In the genomic region with DNA sequence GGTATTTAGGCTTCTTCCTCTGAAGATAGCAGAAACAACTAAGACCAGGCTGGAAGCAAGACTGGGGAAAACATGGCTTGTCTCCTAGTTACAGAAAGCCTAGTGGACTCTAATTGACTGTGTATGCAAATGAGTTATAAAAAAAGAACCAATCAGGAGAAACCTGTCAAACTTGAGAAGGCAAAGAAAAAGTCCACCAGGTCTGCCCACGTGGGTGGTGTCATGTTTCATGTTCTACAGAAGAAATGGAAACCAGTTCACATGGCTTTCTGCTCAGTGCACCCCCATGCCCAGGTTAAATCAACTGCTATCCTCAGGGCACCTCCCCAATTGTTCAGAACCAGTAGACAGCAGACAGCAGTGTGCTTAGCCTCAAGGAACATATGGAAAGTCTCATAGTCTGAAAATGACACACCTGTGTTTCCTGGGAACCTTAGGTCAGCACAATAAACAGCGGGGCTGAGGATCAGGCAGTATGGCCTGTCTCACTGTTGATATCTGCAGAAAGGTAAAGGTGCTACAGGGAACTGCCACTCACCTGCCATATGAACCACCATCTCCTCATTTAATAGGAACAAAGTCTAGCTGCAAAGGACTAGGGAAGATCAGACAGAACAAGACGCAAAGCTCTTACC, we compare ENCODE assay signal across 9 mouse cellular contexts. TPM values are rescaled to one million over a fixed set of nuclear protein-coding genes. Genes with fewer than 3 reads are reported as not detected.
DNase-seq lines count a peak whose midpoint lies in the region; ATAC-seq and TF ChIP-seq lines count a peak whose summit lies in the region.
"Had no signal": no experiment of that assay in that cellular context is flagged by ENCODE, and none has a peak within 500 bp of the region (broad histone marks: within the 10 kb centered on the region; RNA-seq: fewer than 3 reads in every experiment).

No protein-coding gene starts in this region.

- H3K9me3 ChIP-seq in liver, embryonic 11.5 days (ENCODE audit: control insufficient read depth, low read length), result no peaks in the 10 kb centered on the region
- H3K9me3 ChIP-seq in kidney, postnatal 0 days (replicated peaks; ENCODE audit: low read length), result no peaks in the 10 kb centered on the region
- H3K9me3 ChIP-seq in hindbrain, embryonic 14.5 days (ENCODE audit: control insufficient read depth, low read length), result no peaks in the 10 kb centered on the region
- H3K9me3 ChIP-seq: hindbrain, embryonic 15.5 days had no signal

- no peak overlapping the region for H3K9ac ChIP-seq in liver, embryonic 11.5 days (ENCODE audit: low read depth, low read length)
- no peak overlapping the region for H3K9ac ChIP-seq in kidney, postnatal 0 days (ENCODE audit: low read depth, low read length)
- no peak overlapping the region for H3K9ac ChIP-seq in hindbrain, embryonic 14.5 days
- H3K9ac ChIP-seq: hindbrain, embryonic 15.5 days had no signal

- H3K36me3 ChIP-seq in liver, embryonic 11.5 days (ENCODE audit: control insufficient read depth, insufficient read depth, low read length), result peaks cover 5% of the 10 kb centered on the region; the same call in 1 of the 2 replicates
- H3K36me3 ChIP-seq in kidney, postnatal 0 days (ENCODE audit: insufficient read depth, low read length), result no peaks in the 10 kb centered on the region
- 0 out of 2 replicates have a peak, but pooled peaks cover under 1% of the 10 kb centered on the region for H3K36me3 ChIP-seq in hindbrain, embryonic 14.5 days (replicated peaks; ENCODE audit: control insufficient read depth, insufficient read depth)

- no peak for ATAC-seq in liver, embryonic 11.5 days (replicated peaks; ENCODE audit: low FRiP score)
- peak; percentile 81 for ATAC-seq in kidney, postnatal 0 days (replicated peaks; ENCODE audit: low FRiP score, low read depth)
- peak; percentile 80 for ATAC-seq in megakaryocyte-erythroid progenitor cell, adult 5-6 weeks (replicated peaks; ENCODE audit: low FRiP score, low TSS enrichment, poor library complexity, severe bottlenecking)
- ATAC-seq in hindbrain, embryonic 14.5 days (ENCODE audit: low FRiP score), result no peak

- peak; percentile 30 for DNase-seq in liver
- DNase-seq in liver, embryonic 11.5 days (ENCODE audit: low spot score), result no peak
- peak; percentile 46 for DNase-seq in embryo, embryonic 11.5 days (ENCODE audit: low read depth, low spot score)
- DNase-seq in kidney, postnatal 0 days (ENCODE audit: low spot score), result peak; percentile 92
- DNase-seq in left cerebral cortex, adult 11 months (ENCODE audit: low spot score), result no peak
- no peak for DNase-seq in heart, postnatal 10 days
- DNase-seq in hindbrain, embryonic 14.5 days (ENCODE audit: low spot score), result no peak

- no peaks in the 10 kb centered on the region for H3K27me3 ChIP-seq in liver, embryonic 11.5 days (replicated peaks; ENCODE audit: control insufficient read depth, insufficient read depth, low read length)
- H3K27me3 ChIP-seq in kidney, postnatal 0 days (ENCODE audit: insufficient read depth, low read length), result no peaks in the 10 kb centered on the region
- no peaks in the 10 kb centered on the region for H3K27me3 ChIP-seq in hindbrain, embryonic 14.5 days (ENCODE audit: control insufficient read depth, insufficient read depth, low read length)
- H3K27me3 ChIP-seq: hindbrain, embryonic 15.5 days had no signal

- TF ChIP-seq CTCF in kidney, postnatal 0 days (IDR thresholded peaks at IDR 0.05; ENCODE audit: low read depth), result no peak

- no peak overlapping the region for H3K4me2 ChIP-seq in liver, embryonic 11.5 days
- no peak overlapping the region for H3K4me2 ChIP-seq in kidney, postnatal 0 days (ENCODE audit: low read length)
- no peak overlapping the region for H3K4me2 ChIP-seq in hindbrain, embryonic 14.5 days (replicated peaks)
- H3K4me2 ChIP-seq: hindbrain, embryonic 15.5 days had no signal

- H3K4me3 ChIP-seq in liver, embryonic 11.5 days (ENCODE audit: low read depth, low read length), result no peak overlapping the region
- no peak overlapping the region for H3K4me3 ChIP-seq in kidney, postnatal 0 days (replicated peaks; ENCODE audit: low read depth, low read length)
- H3K4me3 ChIP-seq in hindbrain, embryonic 14.5 days (replicated peaks; ENCODE audit: low read length), result no peak overlapping the region
- H3K4me3 ChIP-seq: hindbrain, embryonic 15.5 days had no signal

- H3K4me1 ChIP-seq in liver, embryonic 11.5 days (replicated peaks; ENCODE audit: control insufficient read depth, insufficient read depth, low read length), result peaks cover 25% of the 10 kb centered on the region
- H3K4me1 ChIP-seq in kidney, postnatal 0 days (replicated peaks; ENCODE audit: insufficient read depth, low read length), result no peaks in the 10 kb centered on the region; the same call in 1 of the 2 replicates
- H3K4me1 ChIP-seq in hindbrain, embryonic 14.5 days (replicated peaks; ENCODE audit: control insufficient read depth, insufficient read depth, low read length), result no peaks in the 10 kb centered on the region; the same call in 1 of the 2 replicates
- H3K4me1 ChIP-seq: hindbrain, embryonic 15.5 days had no signal

- no peak overlapping the region for H3K27ac ChIP-seq in liver, embryonic 11.5 days (ENCODE audit: low read depth, low read length)
- no peak overlapping the region for H3K27ac ChIP-seq in kidney, postnatal 0 days
- no peak overlapping the region for H3K27ac ChIP-seq in hindbrain, embryonic 14.5 days
- H3K27ac ChIP-seq: hindbrain, embryonic 15.5 days had no signal

- intact Hi-C loops in heart, postnatal 10 days (cut with DNase I), result no loop called here

- WGBS in liver, embryonic 11.5 days, result 65% methylated on average over 3 of the region's 3 CpGs
- 32% methylated on average over 3 of the region's 3 CpGs for WGBS in kidney, postnatal 0 days
- WGBS in hindbrain, embryonic 14.5 days, result 76% methylated on average over 3 of the region's 3 CpGs

RNA-seq across cellular contexts. Expression of a gene that starts 11.7 kb away (rescaled TPM):
- 53.5 and 58.3 TPM in 2 replicates for polyA plus RNA-seq in liver, embryonic 11.5 days (2014; fragmentation: Nextera tagmentation; extraction: Ambion mirVana)
- 11.7 and 14.1 TPM in 2 replicates for polyA plus RNA-seq in kidney, postnatal 0 days (2015; fragmentation: Nextera tagmentation; extraction: Ambion mirVana)
- total RNA-seq in megakaryocyte-erythroid progenitor cell, adult 5-6 weeks (2014; fragmentation: Nextera tagmentation), result 135 and 191 TPM in 2 replicates
- 76.4 and 185 TPM in 2 replicates for total RNA-seq in megakaryocyte-erythroid progenitor cell, adult 5-6 weeks (2017)
- 10 to 100 TPM in 1 of 2 experiments, 1 to 10 TPM in 1; 9.4 to 11.1 TPM for total RNA-seq in heart, postnatal 10 days (2021)
- polyA plus RNA-seq in hindbrain, embryonic 14.5 days (2014; fragmentation: Nextera tagmentation; extraction: Ambion mirVana), result 23.3 TPM in 2 replicates

RNA-seq across cellular contexts. Expression of a gene that starts 51.6 kb away (rescaled TPM):
- 7.1 and 7.2 TPM in 2 replicates for polyA plus RNA-seq in liver, embryonic 11.5 days (2014; fragmentation: Nextera tagmentation; extraction: Ambion mirVana)
- 16.2 and 17.3 TPM in 2 replicates for polyA plus RNA-seq in kidney, postnatal 0 days (2015; fragmentation: Nextera tagmentation; extraction: Ambion mirVana)
- 2.1 and 8.1 TPM in 2 replicates for total RNA-seq in megakaryocyte-erythroid progenitor cell, adult 5-6 weeks (2014; fragmentation: Nextera tagmentation)
- 0.99 and 1.0 TPM in 2 replicates for total RNA-seq in megakaryocyte-erythroid progenitor cell, adult 5-6 weeks (2017)
- total RNA-seq in heart, postnatal 10 days (2021), result 10 to 100 TPM in 1 of 2 experiments, 1 to 10 TPM in 1; 9.4 to 12.6 TPM
- 42.7 and 50.1 TPM in 2 replicates for polyA plus RNA-seq in hindbrain, embryonic 14.5 days (2014; fragmentation: Nextera tagmentation; extraction: Ambion mirVana)

Comparison
In these comparisons a context has a peak if more than half of its experiments do, and no peak if none do; other contexts are left out.
1. DNase-seq: peak in liver (single experiment), embryo, embryonic 11.5 days (single experiment) and kidney, postnatal 0 days (single experiment); none in liver, embryonic 11.5 days (single experiment), left cerebral cortex, adult 11 months (single experiment), heart, postnatal 10 days (0 of 2) and hindbrain, embryonic 14.5 days (single experiment).
2. ATAC-seq: peak in kidney, postnatal 0 days (single experiment) and megakaryocyte-erythroid progenitor cell, adult 5-6 weeks (single experiment); none in liver, embryonic 11.5 days (single experiment) and hindbrain, embryonic 14.5 days (single experiment).